Mouse (Mus musculus) adrenal gland, adult 18-20 months (tissue): Measurements from ENCODE around the gene Prr18. TPM values are rescaled to one million over a fixed set of nuclear protein-coding genes. Genes with fewer than 3 reads are reported as not detected.
"Not testable (repeated sequence)": the region's sequence is repeated elsewhere in the genome, so short reads cannot be mapped to it uniquely, and the experiment has no call there.

Source experiments
- DNase-seq, 2 experiments: peaks; one replicate each; pipeline ENCODE4 v3.0.0; 2021 to 2022; ENCODE audit warnings: low spot score in 2 of 2
- long read RNA-seq, 2 experiments: library from polyadenylated mRNA; stranded (forward); transcript quantifications; one replicate each; pipeline ENCODE4 v2.0.0; 2021
- total RNA-seq, 2 experiments: library from RNA; stranded (reverse); gene quantifications; 1 replicate in 1 of 2; 2 replicates in 1 of 2; pipeline ENCODE4 v1.2.3; 2021

The Prr18 gene
- total RNA-seq = under 1 TPM; 0.30 to 0.35 TPM
- long read RNA-seq, experiment 1 = 0 reads
- long read RNA-seq, experiment 2, partial matches to known transcripts = 0 of 1 reads
- long read RNA-seq, experiment 2, other reads (novel, unspliced or antisense) = 1 of 1 reads

GRCm38 (mm10) chr17:8337159-8337558 lies at the start of gene Prr18:
Gene Prr18, plus strand, starts transcription at chr17:8337459.
- not testable (repeated sequence) for DNase-seq

- no peak for DNase-seq
Measured at GRCm38 (mm10) chr17:8289993-8290679, 47.1 kb upstream of the Prr18 start.

- DNase-seq = no peak
Measured at GRCm38 (mm10) chr17:8290736-8291135, 46.5 kb upstream of the Prr18 start.

- DNase-seq = no peak
Measured at GRCm38 (mm10) chr17:8295825-8296224, 41.4 kb upstream of the Prr18 start.

- DNase-seq = no peak
Measured at GRCm38 (mm10) chr17:8296313-8296844, 40.9 kb upstream of the Prr18 start.

GRCm38 (mm10) chr17:8297746-8298145 lies 39.5 kb upstream of the Prr18 start:
- no peak for DNase-seq

- DNase-seq = no peak
Measured at GRCm38 (mm10) chr17:8298281-8298680, 39.0 kb upstream of the Prr18 start.

GRCm38 (mm10) chr17:8299524-8299923 lies 37.7 kb upstream of the Prr18 start:
- DNase-seq = no peak

- DNase-seq = no peak
Measured at GRCm38 (mm10) chr17:8301515-8301914, 35.7 kb upstream of the Prr18 start.

- no peak for DNase-seq
Measured at GRCm38 (mm10) chr17:8302772-8303438, 34.4 kb upstream of the Prr18 start.

GRCm38 (mm10) chr17:8303671-8304070 lies 33.6 kb upstream of the Prr18 start:
- no peak for DNase-seq

GRCm38 (mm10) chr17:8305801-8306200 lies 31.5 kb upstream of the Prr18 start:
- no peak for DNase-seq

GRCm38 (mm10) chr17:8310838-8311614 lies 26.2 kb upstream of the Prr18 start, which contains the start of gene Sft2d1:
Gene Sft2d1, plus strand, starts transcription at chr17:8311102.
- DNase-seq = peak; percentile 97 to 98

- no peak for DNase-seq
Measured at GRCm38 (mm10) chr17:8311751-8312150, 25.5 kb upstream of the Prr18 start.

- DNase-seq = no peak
Measured at GRCm38 (mm10) chr17:8313976-8314375, 23.3 kb upstream of the Prr18 start.

- DNase-seq = no peak
Measured at GRCm38 (mm10) chr17:8316251-8316650, 21.0 kb upstream of the Prr18 start.

GRCm38 (mm10) chr17:8326877-8327276 lies 10.4 kb upstream of the Prr18 start:
- DNase-seq = not testable (repeated sequence)

GRCm38 (mm10) chr17:8328511-8329174 lies 8.6 kb upstream of the Prr18 start:
- no peak for DNase-seq

- DNase-seq = no peak
Measured at GRCm38 (mm10) chr17:8330602-8331001, 6.7 kb upstream of the Prr18 start.

- DNase-seq = no peak
Measured at GRCm38 (mm10) chr17:8339666-8340374, 2.6 kb downstream of the Prr18 start.
